In genomic region chr12:85347196-85347595, GRCm38 (mm10) we compare ENCODE assay signal across 16 mouse cellular contexts. TPM values are rescaled to one million over a fixed set of nuclear protein-coding genes. Genes with fewer than 3 reads are reported as not detected.
A peak's percentile ranks its signal among the peaks of the same experiment; 100 is the strongest.
DNase-seq lines count a peak whose midpoint lies in the region; ATAC-seq and TF ChIP-seq lines count a peak whose summit lies in the region.
"Had no signal": no experiment of that assay in that cellular context is flagged by ENCODE, and none has a peak within 500 bp of the region (broad histone marks: within the 10 kb centered on the region; RNA-seq: fewer than 3 reads in every experiment).

No protein-coding gene starts in this region.

- peaks cover 3% of the 10 kb centered on the region; the same call in 1 of the 2 replicates for H3K4me1 ChIP-seq in heart, postnatal 0 days (ENCODE audit: control insufficient read depth, insufficient read depth)
- peaks cover 4% of the 10 kb centered on the region; the same call in 1 of the 2 replicates for H3K4me1 ChIP-seq in liver, embryonic 12.5 days
- H3K4me1 ChIP-seq in bone marrow, adult 2 months (ENCODE audit: control insufficient read depth, insufficient read depth, low read length) = peaks cover 10% of the 10 kb centered on the region
- peaks cover 4% of the 10 kb centered on the region; the same call in 1 of the 2 replicates for H3K4me1 ChIP-seq in forebrain, embryonic 10.5 days
- H3K4me1 ChIP-seq: hindbrain, embryonic 10.5 days; neural tube, embryonic 12.5 days had no signal

- no peak overlapping the region; the same call in 1 of the 2 replicates for H3K4me2 ChIP-seq in heart, postnatal 0 days (ENCODE audit: low read depth, low read length)
- no peak overlapping the region for H3K4me2 ChIP-seq in liver, embryonic 12.5 days
- H3K4me2 ChIP-seq: neural tube, embryonic 12.5 days had no signal

- no peaks in the 10 kb centered on the region for H3K27me3 ChIP-seq in heart, postnatal 0 days (ENCODE audit: control insufficient read depth, insufficient read depth, low read length)
- no peaks in the 10 kb centered on the region for H3K27me3 ChIP-seq in liver, embryonic 12.5 days (replicated peaks)
- H3K27me3 ChIP-seq in forebrain, embryonic 10.5 days (ENCODE audit: poor library complexity, severe bottlenecking) = no peaks in the 10 kb centered on the region
- H3K27me3 ChIP-seq: neural tube, embryonic 12.5 days had no signal

- H3K9me3 ChIP-seq in heart, postnatal 0 days (replicated peaks; ENCODE audit: control insufficient read depth, low read length) = no peaks in the 10 kb centered on the region
- H3K9me3 ChIP-seq in liver, embryonic 12.5 days (replicated peaks) = no peaks in the 10 kb centered on the region
- no peaks in the 10 kb centered on the region for H3K9me3 ChIP-seq in forebrain, embryonic 10.5 days
- H3K9me3 ChIP-seq: G1E; hindbrain, embryonic 10.5 days; neural tube, embryonic 12.5 days had no signal

- H3K9ac ChIP-seq in heart, postnatal 0 days (replicated peaks; ENCODE audit: low read depth, low read length) = no peak overlapping the region
- H3K9ac ChIP-seq in liver, embryonic 12.5 days = no peak overlapping the region
- H3K9ac ChIP-seq: neural tube, embryonic 12.5 days had no signal

- peaks cover 44% of the 10 kb centered on the region for H3K36me3 ChIP-seq in heart, postnatal 0 days (replicated peaks; ENCODE audit: control insufficient read depth, insufficient read depth, low read length)
- peaks cover 73% of the 10 kb centered on the region for H3K36me3 ChIP-seq in liver, embryonic 12.5 days
- peaks cover 73% of the 10 kb centered on the region for H3K36me3 ChIP-seq in forebrain, embryonic 10.5 days (replicated peaks)

- no peak for TF ChIP-seq CTCF in heart, postnatal 0 days (IDR thresholded peaks at IDR 0.05; ENCODE audit: low read depth)
- TF ChIP-seq CTCF in bone marrow, adult 2 months (IDR thresholded peaks at IDR 0.05; ENCODE audit: control insufficient read depth, insufficient read depth, low read length) = no peak

- TF ChIP-seq EP300 in heart, postnatal 0 days (IDR thresholded peaks at IDR 0.05; ENCODE audit: low read depth) = no peak

- H3K27ac ChIP-seq in heart, postnatal 0 days (ENCODE audit: low read depth) = peak overlapping the region; percentile 72
- H3K27ac ChIP-seq in liver, embryonic 12.5 days = peak overlapping the region; percentile 15; the same call in 1 of the 2 replicates
- H3K27ac ChIP-seq in bone marrow, adult 2 months (ENCODE audit: control insufficient read depth, insufficient read depth, low read depth, low read length, poor library complexity) = peak overlapping the region; percentile 28; the same call in 1 of the 2 replicates
- no peak overlapping the region for H3K27ac ChIP-seq in forebrain, embryonic 10.5 days
- H3K27ac ChIP-seq: hindbrain, embryonic 10.5 days; neural tube, embryonic 12.5 days had no signal

- H3K4me3 ChIP-seq in heart, postnatal 0 days (ENCODE audit: low read depth, low read length) = no peak overlapping the region
- H3K4me3 ChIP-seq in liver, embryonic 12.5 days = no peak overlapping the region
- no peak overlapping the region for H3K4me3 ChIP-seq in bone marrow, adult 2 months (replicated peaks; ENCODE audit: control insufficient read depth, low read depth, low read length)
- no peak overlapping the region for H3K4me3 ChIP-seq in forebrain, embryonic 10.5 days
- H3K4me3 ChIP-seq: erythroblast, embryonic 14.5 days; hindbrain, embryonic 10.5 days; neural tube, embryonic 12.5 days had no signal

- no peak for TF ChIP-seq POLR2A in bone marrow, adult 2 months (IDR thresholded peaks at IDR 0.05; ENCODE audit: borderline replicate concordance, control insufficient read depth, low read depth, low read length)

- intact Hi-C loops in heart, postnatal 36 days (cut with DNase I) = loop anchor here (1.0 to 10.0 kb wide), 3 partner anchors 127 to 468 kb away; no protein-coding TSS in a partner anchor

- no peak for ATAC-seq in heart, postnatal 0 days (ENCODE audit: insufficient read depth, low read depth)
- no peak for ATAC-seq in liver, embryonic 12.5 days
- ATAC-seq in monocyte, adult 5-6 weeks (replicated peaks; ENCODE audit: insufficient number of reproducible peaks, low FRiP score, low TSS enrichment, poor library complexity, severe bottlenecking) = no peak

- no peak for DNase-seq in heart, postnatal 0 days (ENCODE audit: low spot score)
- DNase-seq in heart, postnatal 36 days = no peak
- DNase-seq in liver = no peak
- peak; percentile 53 to 55 for DNase-seq in kidney, postnatal 36 days
- no peak for DNase-seq in forebrain, embryonic 10.5 days (ENCODE audit: extremely low spot score, low spot score)
- DNase-seq: cerebellum, adult 2 months; embryo, embryonic 11 days; gastrocnemius, postnatal 10 days; midbrain, embryonic 14.5 days had no signal

- WGBS in heart, postnatal 0 days = 70% methylated on average over 3 of the region's 3 CpGs
- 80% methylated on average over 3 of the region's 3 CpGs for WGBS in liver, embryonic 12.5 days (ENCODE audit: insufficient replicate concordance)
- WGBS in bone marrow, adult 2 months = 87% methylated on average over 3 of the region's 3 CpGs
- WGBS in forebrain, embryonic 10.5 days = 79% methylated on average over 3 of the region's 3 CpGs

RNA-seq across cellular contexts. Expression of gene Nek9, which starts 8.0 kb away (rescaled TPM):
- total RNA-seq in heart, postnatal 0 days (2014; rRNA removed; ENCODE audit: low replicate concordance) = 29.2 and 45.2 TPM in 2 replicates
- polyA plus RNA-seq in heart, postnatal 0 days (2015; fragmentation: Nextera tagmentation; extraction: Ambion mirVana) = 12.5 and 14.2 TPM in 2 replicates
- total RNA-seq in heart, postnatal 36 days (2021) = 100 to 1,000 TPM; 100 to 106 TPM
- polyA plus RNA-seq in liver, embryonic 12.5 days (2016; fragmentation: Nextera tagmentation; extraction: Ambion mirVana) = 11.6 and 12.1 TPM in 2 replicates
- 14.2 and 25.4 TPM in 2 replicates for polyA plus RNA-seq in bone marrow, adult 2 months (2011; ENCODE audit: insufficient read depth, insufficient read length, low replicate concordance, missing spikeins)
- polyA plus RNA-seq in forebrain, embryonic 10.5 days (2016; fragmentation: Nextera tagmentation; extraction: Ambion mirVana) = 23.9 TPM in 2 replicates
- 30.4 to 50.6 TPM (median 33.8 TPM) in 3 replicates for total RNA-seq in monocyte, adult 5-6 weeks (2017)

RNA-seq across cellular contexts. Expression of gene Tmed10, which starts 27.5 kb away (rescaled TPM):
- total RNA-seq in heart, postnatal 0 days (2014; rRNA removed; ENCODE audit: low replicate concordance) = 48.2 and 49.7 TPM in 2 replicates
- polyA plus RNA-seq in heart, postnatal 0 days (2015; fragmentation: Nextera tagmentation; extraction: Ambion mirVana) = 216 and 218 TPM in 2 replicates
- total RNA-seq in heart, postnatal 36 days (2021) = 100 to 1,000 TPM; 158 to 175 TPM
- polyA plus RNA-seq in liver, embryonic 12.5 days (2016; fragmentation: Nextera tagmentation; extraction: Ambion mirVana) = 194 and 195 TPM in 2 replicates
- polyA plus RNA-seq in bone marrow, adult 2 months (2011; ENCODE audit: insufficient read depth, insufficient read length, low replicate concordance, missing spikeins) = 39.8 and 59.6 TPM in 2 replicates
- 245 and 247 TPM in 2 replicates for polyA plus RNA-seq in forebrain, embryonic 10.5 days (2016; fragmentation: Nextera tagmentation; extraction: Ambion mirVana)
- 92.0 to 115 TPM (median 97.4 TPM) in 3 replicates for total RNA-seq in monocyte, adult 5-6 weeks (2017)

RNA-seq across cellular contexts. Expression of gene Zc2hc1c, which starts 58.8 kb away (rescaled TPM):
- total RNA-seq in heart, postnatal 0 days (2014; rRNA removed; ENCODE audit: low replicate concordance) = 0.80 and 0.85 TPM in 2 replicates
- 1.1 TPM in 2 replicates for polyA plus RNA-seq in heart, postnatal 0 days (2015; fragmentation: Nextera tagmentation; extraction: Ambion mirVana)
- 1 to 10 TPM; 2.3 to 2.9 TPM for total RNA-seq in heart, postnatal 36 days (2021)
- polyA plus RNA-seq in liver, embryonic 12.5 days (2016; fragmentation: Nextera tagmentation; extraction: Ambion mirVana) = 0.12 and 0.14 TPM in 2 replicates
- 0.72 TPM in 1 of 2 replicates, not detected in the other for polyA plus RNA-seq in bone marrow, adult 2 months (2011; ENCODE audit: insufficient read depth, insufficient read length, low replicate concordance, missing spikeins)
- polyA plus RNA-seq in forebrain, embryonic 10.5 days (2016; fragmentation: Nextera tagmentation; extraction: Ambion mirVana) = 1.3 and 1.7 TPM in 2 replicates
- total RNA-seq in monocyte, adult 5-6 weeks (2017) = 0.11 TPM in 1 of 3 replicates, not detected in the others

RNA-seq across cellular contexts. Expression of gene Acyp1, which starts 59.0 kb away (rescaled TPM):
- total RNA-seq in heart, postnatal 0 days (2014; rRNA removed; ENCODE audit: low replicate concordance) = 18.1 and 64.2 TPM in 2 replicates
- 59.8 and 72.1 TPM in 2 replicates for polyA plus RNA-seq in heart, postnatal 0 days (2015; fragmentation: Nextera tagmentation; extraction: Ambion mirVana)
- 10 to 100 TPM; 15.9 to 22.1 TPM for total RNA-seq in heart, postnatal 36 days (2021)
- polyA plus RNA-seq in liver, embryonic 12.5 days (2016; fragmentation: Nextera tagmentation; extraction: Ambion mirVana) = 76.1 and 78.7 TPM in 2 replicates
- 8.1 and 20.6 TPM in 2 replicates for polyA plus RNA-seq in bone marrow, adult 2 months (2011; ENCODE audit: insufficient read depth, insufficient read length, low replicate concordance, missing spikeins)
- polyA plus RNA-seq in forebrain, embryonic 10.5 days (2016; fragmentation: Nextera tagmentation; extraction: Ambion mirVana) = 50.7 and 53.4 TPM in 2 replicates
- 29.6 to 30.7 TPM (median 30.7 TPM) in 3 replicates for total RNA-seq in monocyte, adult 5-6 weeks (2017)

Comparison
In these comparisons a context has a peak if more than half of its experiments do, and no peak if none do; other contexts are left out.
1. DNase-seq: peak in kidney, postnatal 36 days (2 of 2); none in heart, postnatal 0 days (single experiment), heart, postnatal 36 days (0 of 2), liver (single experiment) and forebrain, embryonic 10.5 days (single experiment).